Mouse (Mus musculus) E14TG2a.4 (cell line): ENCODE measurements around the gene Emc8.
A peak's percentile ranks its signal among the peaks of the same experiment; 100 is the strongest.

Experiments used
- CTCF ChIP-seq: conservative IDR thresholded peaks from 2 replicates; pipeline ENCODE4 v1.5.1; 2014; ENCODE audit warnings: low read length
- NANOG ChIP-seq: IDR thresholded peaks from 2 replicates; pipeline ENCODE4 v1.6.1; 2014; ENCODE audit warnings: borderline replicate concordance, low read length, mixed read lengths
- POU5F1 ChIP-seq: IDR thresholded peaks from 2 replicates; pipeline ENCODE4 v1.6.1; 2014; ENCODE audit warnings: low read length, borderline replicate concordance

GRCm38 (mm10) chr8:120671775-120672174, 3.4 kb upstream of the Emc8 start:
- TF ChIP-seq CTCF (no peak), NANOG (peak; percentile 90), POU5F1 (no peak)
